Mouse (Mus musculus): ENCODE measurements around the gene 1700088E04Rik. TPM values are rescaled to one million over a fixed set of nuclear protein-coding genes. Genes with fewer than 3 reads are reported as not detected.

Gene 1700088E04Rik
- polyA plus RNA-seq, 1 experiment, result not detected

DNA sequence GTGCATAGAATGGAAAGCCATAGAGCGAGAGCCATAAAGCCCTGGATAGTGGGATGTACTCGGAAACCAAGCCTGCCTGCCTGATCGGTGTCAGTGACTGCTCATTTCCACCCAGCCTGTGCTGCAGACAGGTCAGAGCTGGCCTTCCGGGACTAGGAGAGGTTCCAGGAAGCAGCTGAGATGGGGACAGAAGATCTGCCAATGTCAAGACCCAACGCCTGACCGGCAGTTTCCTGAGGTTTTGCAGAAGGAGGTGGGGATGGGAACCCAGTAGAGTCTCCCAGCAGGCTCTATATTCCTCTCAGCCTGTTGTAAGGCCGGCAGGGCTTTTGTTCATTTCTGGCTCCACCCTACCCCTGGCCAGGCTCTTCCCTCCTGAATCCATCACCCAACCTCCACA is 42.2 kb downstream of the 1700088E04Rik start:
- TF ChIP-seq POLR2A (IDR thresholded peaks at IDR 0.05; ENCODE audit: insufficient read depth, low read depth, low read length) (no peak), CTCF (IDR thresholded peaks at IDR 0.05; ENCODE audit: insufficient read depth, low read depth, low read length) (no peak)
- H3K4me3 ChIP-seq (ENCODE audit: insufficient read depth, low read depth, low read length), result no peak overlapping the region
- 70% methylated on average over 7 of the region's 7 CpGs for WGBS
- no peak overlapping the region for H3K27ac ChIP-seq (ENCODE audit: insufficient read depth, low read depth, low read length)
- H3K4me1 ChIP-seq (ENCODE audit: control insufficient read depth, insufficient read depth, low read length), result peaks cover 20% of the 10 kb centered on the region

- H3K4me3 ChIP-seq (ENCODE audit: insufficient read depth, low read depth, low read length), result no peak overlapping the region
- no peak overlapping the region for H3K27ac ChIP-seq (ENCODE audit: insufficient read depth, low read depth, low read length)
- WGBS, result 80% methylated on average over 5 of the region's 5 CpGs
- H3K4me1 ChIP-seq (ENCODE audit: control insufficient read depth, insufficient read depth, low read length), result peaks cover 18% of the 10 kb centered on the region
- no peak for TF ChIP-seq POLR2A (IDR thresholded peaks at IDR 0.05; ENCODE audit: insufficient read depth, low read depth, low read length)
- no peak for TF ChIP-seq CTCF (IDR thresholded peaks at IDR 0.05; ENCODE audit: insufficient read depth, low read depth, low read length)
Observed at GRCm38 (mm10) chr15:79098220-79098619, 42.8 kb downstream of the 1700088E04Rik start.

DNA sequence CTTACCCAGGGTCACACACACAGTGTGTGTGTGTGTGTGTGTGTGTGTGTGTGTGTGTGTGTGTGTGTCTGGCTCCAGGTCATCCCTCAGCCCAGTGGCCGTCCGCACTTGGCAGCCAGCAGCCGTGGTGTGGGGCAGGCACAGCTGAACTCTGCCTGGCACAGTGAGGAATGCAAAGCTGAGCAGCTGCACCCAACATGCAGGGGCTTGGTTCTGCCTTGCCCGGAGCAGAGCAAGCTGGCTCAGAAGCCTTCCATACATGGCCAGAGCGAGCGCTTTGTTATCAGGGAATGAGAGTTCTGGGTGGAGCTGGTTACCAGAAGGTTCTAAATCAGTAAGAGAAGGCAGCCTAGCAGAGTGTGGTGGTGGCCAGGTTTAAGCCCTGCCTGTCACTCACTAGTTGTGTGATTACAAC is 43.4 kb downstream of the 1700088E04Rik start:
- H3K27ac ChIP-seq (ENCODE audit: insufficient read depth, low read depth, low read length), result peak overlapping the region; percentile 40; the same call in 1 of the 2 replicates
- no peak overlapping the region for H3K4me3 ChIP-seq (ENCODE audit: insufficient read depth, low read depth, low read length)
- 13% methylated on average over 6 of the region's 6 CpGs for WGBS
- peaks cover 19% of the 10 kb centered on the region for H3K4me1 ChIP-seq (ENCODE audit: control insufficient read depth, insufficient read depth, low read length)
- TF ChIP-seq CTCF (IDR thresholded peaks at IDR 0.05; ENCODE audit: insufficient read depth, low read depth, low read length) (no peak), POLR2A (IDR thresholded peaks at IDR 0.05; ENCODE audit: insufficient read depth, low read depth, low read length) (no peak)

DNA sequence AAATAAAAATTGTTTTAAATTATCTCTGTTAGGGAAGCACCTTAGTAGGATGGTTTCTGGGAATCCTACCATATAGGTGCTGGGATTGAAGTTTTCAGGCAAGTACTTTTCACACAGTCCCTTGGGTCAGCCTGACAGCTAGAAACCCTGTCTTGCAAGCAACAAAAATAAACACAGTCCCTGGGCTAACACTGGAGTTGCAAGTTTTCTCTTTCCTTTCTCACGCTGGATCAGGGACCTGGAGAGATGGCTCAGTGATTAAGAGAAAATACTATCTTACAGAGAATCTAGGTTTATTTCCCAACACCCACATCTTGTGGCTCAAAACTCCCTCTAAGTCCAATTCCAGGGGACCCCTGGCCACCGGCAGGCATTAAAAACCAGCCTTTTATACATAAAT is 43.9 kb downstream of the 1700088E04Rik start:
- TF ChIP-seq CTCF (IDR thresholded peaks at IDR 0.05; ENCODE audit: insufficient read depth, low read depth, low read length), result no peak
- no peak for TF ChIP-seq POLR2A (IDR thresholded peaks at IDR 0.05; ENCODE audit: insufficient read depth, low read depth, low read length)
- WGBS, result 13% methylated on average over 2 of the region's 2 CpGs
- Histone ChIP-seq H3K27ac (ENCODE audit: insufficient read depth, low read depth, low read length) (peak overlapping the region; percentile 40; the same call in 1 of the 2 replicates), H3K4me1 (ENCODE audit: control insufficient read depth, insufficient read depth, low read length) (peaks cover 20% of the 10 kb centered on the region), H3K4me3 (ENCODE audit: insufficient read depth, low read depth, low read length) (no peak overlapping the region)

GRCm38 (mm10) chr15:79096556-79096955 is 44.5 kb downstream of the 1700088E04Rik start:
- TF ChIP-seq CTCF (IDR thresholded peaks at IDR 0.05; ENCODE audit: insufficient read depth, low read depth, low read length) (no peak), POLR2A (IDR thresholded peaks at IDR 0.05; ENCODE audit: insufficient read depth, low read depth, low read length) (no peak)
- Histone ChIP-seq H3K4me3 (ENCODE audit: insufficient read depth, low read depth, low read length) (no peak overlapping the region), H3K4me1 (ENCODE audit: control insufficient read depth, insufficient read depth, low read length) (peaks cover 20% of the 10 kb centered on the region), H3K27ac (ENCODE audit: insufficient read depth, low read depth, low read length) (no peak overlapping the region)
- WGBS, result 62% methylated on average over 3 of the region's 3 CpGs

- TF ChIP-seq POLR2A (IDR thresholded peaks at IDR 0.05; ENCODE audit: insufficient read depth, low read depth, low read length), result no peak
- WGBS, result 56% methylated on average over 5 of the region's 5 CpGs
- Histone ChIP-seq H3K27ac (ENCODE audit: insufficient read depth, low read depth, low read length) (no peak overlapping the region), H3K4me3 (ENCODE audit: insufficient read depth, low read depth, low read length) (no peak overlapping the region), H3K4me1 (ENCODE audit: control insufficient read depth, insufficient read depth, low read length) (peaks cover 20% of the 10 kb centered on the region)
Observed at GRCm38 (mm10) chr15:79095483-79095882, 45.6 kb downstream of the 1700088E04Rik start.

DNA sequence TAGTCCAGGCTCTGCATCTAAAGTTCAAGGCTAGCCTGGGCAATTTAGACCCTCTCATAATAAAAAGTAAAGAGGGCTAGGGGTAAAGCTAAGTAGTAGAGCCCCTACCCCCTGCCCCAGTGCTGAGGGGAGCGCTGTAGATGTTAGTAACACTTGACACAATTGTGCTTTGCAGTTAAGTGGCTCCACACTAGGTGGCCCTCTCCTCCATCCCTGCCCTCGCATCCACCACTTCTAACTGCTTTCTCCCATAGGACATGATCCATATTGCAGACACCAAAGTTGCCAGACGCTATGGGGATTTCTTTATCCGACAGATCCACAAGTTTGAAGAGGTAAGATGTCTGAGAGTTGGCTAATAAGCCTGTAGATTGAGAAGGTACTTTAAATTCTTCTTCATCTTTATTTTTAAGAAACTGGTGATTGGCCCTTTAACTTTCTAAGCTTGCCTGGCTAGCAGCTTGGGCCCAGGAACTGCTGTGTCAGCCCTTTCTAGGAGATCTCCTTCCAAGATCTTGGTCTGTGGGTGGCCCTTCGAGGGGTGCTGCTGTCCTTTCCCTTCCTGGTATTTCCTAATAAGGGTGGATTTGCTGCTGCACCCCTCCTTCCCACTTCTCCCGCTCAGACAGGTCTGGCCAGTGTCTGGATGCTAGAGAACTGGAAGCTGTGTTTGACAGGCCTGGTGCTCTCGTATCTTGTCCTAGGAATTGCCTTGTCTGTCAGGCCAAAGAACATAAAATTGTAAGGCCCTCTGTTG is 47.8 kb downstream of the 1700088E04Rik start:
- H3K4me1 ChIP-seq (ENCODE audit: control insufficient read depth, insufficient read depth, low read length), result peaks cover 14% of the 10 kb centered on the region
- no peak overlapping the region for H3K27ac ChIP-seq (ENCODE audit: insufficient read depth, low read depth, low read length)
- 60% methylated on average over 7 of the region's 7 CpGs for WGBS
- no peak overlapping the region for H3K4me3 ChIP-seq (ENCODE audit: insufficient read depth, low read depth, low read length)
- TF ChIP-seq CTCF (IDR thresholded peaks at IDR 0.05; ENCODE audit: insufficient read depth, low read depth, low read length) (no peak), POLR2A (IDR thresholded peaks at IDR 0.05; ENCODE audit: insufficient read depth, low read depth, low read length) (no peak)

GRCm38 (mm10) chr15:79092284-79092683 is 48.8 kb downstream of the 1700088E04Rik start:
- 61% methylated on average over 6 of the region's 6 CpGs for WGBS
- H3K27ac ChIP-seq (ENCODE audit: insufficient read depth, low read depth, low read length), result no peak overlapping the region

GRCm38 (mm10) chr15:79079567-79079966 is 61.5 kb downstream of the 1700088E04Rik start:
- WGBS, result 96% methylated on average over 7 of the region's 7 CpGs
- TF ChIP-seq CTCF (IDR thresholded peaks at IDR 0.05; ENCODE audit: insufficient read depth, low read depth, low read length), result no peak
- no peak for TF ChIP-seq POLR2A (IDR thresholded peaks at IDR 0.05; ENCODE audit: insufficient read depth, low read depth, low read length)
- H3K4me1 ChIP-seq (ENCODE audit: control insufficient read depth, insufficient read depth, low read length), result peaks cover 11% of the 10 kb centered on the region

More at GRCm38 (mm10) chr15:79092284-79092683, 48.8 kb downstream of the 1700088E04Rik start:
- H3K4me1 ChIP-seq (ENCODE audit: control insufficient read depth, insufficient read depth, low read length), result 0 out of 2 replicates have a peak, but pooled peaks cover 7% of the 10 kb centered on the region
- TF ChIP-seq POLR2A (IDR thresholded peaks at IDR 0.05; ENCODE audit: insufficient read depth, low read depth, low read length), result no peak
- TF ChIP-seq CTCF (IDR thresholded peaks at IDR 0.05; ENCODE audit: insufficient read depth, low read depth, low read length), result no peak
- H3K4me3 ChIP-seq (ENCODE audit: insufficient read depth, low read depth, low read length), result no peak overlapping the region

More at GRCm38 (mm10) chr15:79079567-79079966, 61.5 kb downstream of the 1700088E04Rik start:
- no peak overlapping the region for H3K4me3 ChIP-seq (ENCODE audit: insufficient read depth, low read depth, low read length)
- H3K27ac ChIP-seq (ENCODE audit: insufficient read depth, low read depth, low read length), result no peak overlapping the region

Other genes with a start within 250 kb of the 1700088E04Rik start
- gene Gm49510, start 241.6 kb downstream of the 1700088E04Rik start, polyA plus RNA-seq (2012; ENCODE audit: insufficient read depth, insufficient read length, low replicate concordance, missing spikeins), result not detected in 2 replicates
- not detected in 2 replicates for gene Sh3bp1, start 241.5 kb downstream of the 1700088E04Rik start, polyA plus RNA-seq (2012; ENCODE audit: insufficient read depth, insufficient read length, low replicate concordance, missing spikeins)
- gene Pdxp, start 227.3 kb downstream of the 1700088E04Rik start, polyA plus RNA-seq (2012; ENCODE audit: insufficient read depth, insufficient read length, low replicate concordance, missing spikeins), result not detected in 2 replicates
- not detected in 2 replicates for gene Lgals1, start 214.5 kb downstream of the 1700088E04Rik start, polyA plus RNA-seq (2012; ENCODE audit: insufficient read depth, insufficient read length, low replicate concordance, missing spikeins)
- not detected in 2 replicates for gene Nol12, start 206.3 kb downstream of the 1700088E04Rik start, polyA plus RNA-seq (2012; ENCODE audit: insufficient read depth, insufficient read length, low replicate concordance, missing spikeins)
- not detected in 2 replicates for gene Triobp, start 193.5 kb downstream of the 1700088E04Rik start, polyA plus RNA-seq (2012; ENCODE audit: insufficient read depth, insufficient read length, low replicate concordance, missing spikeins)
- not detected in 2 replicates for gene H1f0, start 112.8 kb downstream of the 1700088E04Rik start, polyA plus RNA-seq (2012; ENCODE audit: insufficient read depth, insufficient read length, low replicate concordance, missing spikeins)
- not detected in 2 replicates for gene Galr3, start 99.4 kb downstream of the 1700088E04Rik start, polyA plus RNA-seq (2012; ENCODE audit: insufficient read depth, insufficient read length, low replicate concordance, missing spikeins)
- not detected in 2 replicates for gene Ankrd54, start 78.4 kb downstream of the 1700088E04Rik start, polyA plus RNA-seq (2012; ENCODE audit: insufficient read depth, insufficient read length, low replicate concordance, missing spikeins)
- gene Eif3l, start 66.1 kb downstream of the 1700088E04Rik start, polyA plus RNA-seq (2012; ENCODE audit: insufficient read depth, insufficient read length, low replicate concordance, missing spikeins), result not detected in 2 replicates
- 70.4 TPM in 1 of 2 replicates, not detected in the other for gene Micall1, start 32.4 kb downstream of the 1700088E04Rik start, polyA plus RNA-seq (2012; ENCODE audit: insufficient read depth, insufficient read length, low replicate concordance, missing spikeins)
- gene Polr2f, start 244 bp downstream of the 1700088E04Rik start, polyA plus RNA-seq (2012; ENCODE audit: insufficient read depth, insufficient read length, low replicate concordance, missing spikeins), result not detected in 2 replicates
- not detected in 2 replicates for gene Sox10, start 24.0 kb upstream of the 1700088E04Rik start, polyA plus RNA-seq (2012; ENCODE audit: insufficient read depth, insufficient read length, low replicate concordance, missing spikeins)
- gene Pick1, start 87.9 kb upstream of the 1700088E04Rik start, polyA plus RNA-seq (2012; ENCODE audit: insufficient read depth, insufficient read length, low replicate concordance, missing spikeins), result not detected in 2 replicates
- gene Gm49486, start 88.1 kb upstream of the 1700088E04Rik start, polyA plus RNA-seq (2012; ENCODE audit: insufficient read depth, insufficient read length, low replicate concordance, missing spikeins), result not detected in 2 replicates
- gene Slc16a8, start 113.5 kb upstream of the 1700088E04Rik start, polyA plus RNA-seq (2012; ENCODE audit: insufficient read depth, insufficient read length, low replicate concordance, missing spikeins), result not detected in 2 replicates
- not detected in 2 replicates for gene Baiap2l2, start 144.3 kb upstream of the 1700088E04Rik start, polyA plus RNA-seq (2012; ENCODE audit: insufficient read depth, insufficient read length, low replicate concordance, missing spikeins)
- gene Pla2g6, start 187.1 kb upstream of the 1700088E04Rik start, polyA plus RNA-seq (2012; ENCODE audit: insufficient read depth, insufficient read length, low replicate concordance, missing spikeins), result not detected in 2 replicates
- not detected in 2 replicates for gene Maff, start 205.4 kb upstream of the 1700088E04Rik start, polyA plus RNA-seq (2012; ENCODE audit: insufficient read depth, insufficient read length, low replicate concordance, missing spikeins)

Data from olfactory bulb, adult 2 months (tissue).